Mouse (Mus musculus) ES-E14 (cell line): ENCODE measurements around the gene Atxn1.

Source experiments
- CHD2 ChIP-seq: IDR thresholded peaks from 2 replicates; pipeline ENCODE4 v1.6.1; 2014; ENCODE audit warnings: mild to moderate bottlenecking, low read depth, low read length, inconsistent platforms
- MAFK ChIP-seq: IDR thresholded peaks from 2 replicates; pipeline ENCODE4 v1.6.1; 2014; ENCODE audit warnings: mild to moderate bottlenecking, low read depth, low read length, inconsistent platforms; ENCODE audit not compliant: insufficient read depth
- ZNF384 ChIP-seq: IDR thresholded peaks from 2 replicates; pipeline ENCODE4 v1.6.1; 2012; ENCODE audit warnings: low read depth, low read length, inconsistent platforms

GRCm38 (mm10) chr13:45903519-45904274 is 61.1 kb downstream of the Atxn1 start:
- TF ChIP-seq MAFK = no peak
- TF ChIP-seq CHD2 = no peak
- TF ChIP-seq ZNF384 = no peak
